Mouse (Mus musculus) C2C12 (cell line): ENCODE measurements around the gene Klhdc4.

Experiments used
- CEBPB ChIP-seq: IDR thresholded peaks from one replicate; pipeline ENCODE4 v1.6.1; 2011; ENCODE audit warnings: low read depth, mild to moderate bottlenecking, control low read depth, moderate library complexity
- CTCF ChIP-seq: IDR thresholded peaks from one replicate; pipeline ENCODE4 v1.5.1; 2011; ENCODE audit not compliant: control insufficient read depth, insufficient read depth, insufficient read length
- FOSL1 ChIP-seq: IDR thresholded peaks from one replicate; pipeline ENCODE4 v1.8.0; 2011; ENCODE audit warnings: mild to moderate bottlenecking, low read length; ENCODE audit not compliant: poor library complexity, insufficient read depth, severe bottlenecking
- MAX ChIP-seq: IDR thresholded peaks from one replicate; pipeline ENCODE4 v1.6.1; 2011; ENCODE audit warnings: mild to moderate bottlenecking, control low read depth
- MYOD1 ChIP-seq: IDR thresholded peaks from one replicate; pipeline ENCODE4 v1.6.1; 2011; ENCODE audit warnings: low read depth; ENCODE audit not compliant: control insufficient read depth, insufficient read length
- MYOG ChIP-seq: IDR thresholded peaks from one replicate; pipeline ENCODE4 v1.6.1; 2011; ENCODE audit not compliant: control insufficient read depth, insufficient read length; ENCODE audit errors: extremely low read depth
- USF1 ChIP-seq: IDR thresholded peaks from one replicate; pipeline ENCODE4 v1.6.1; 2011; ENCODE audit warnings: low read depth, mild to moderate bottlenecking, control low read depth, moderate library complexity

DNA sequence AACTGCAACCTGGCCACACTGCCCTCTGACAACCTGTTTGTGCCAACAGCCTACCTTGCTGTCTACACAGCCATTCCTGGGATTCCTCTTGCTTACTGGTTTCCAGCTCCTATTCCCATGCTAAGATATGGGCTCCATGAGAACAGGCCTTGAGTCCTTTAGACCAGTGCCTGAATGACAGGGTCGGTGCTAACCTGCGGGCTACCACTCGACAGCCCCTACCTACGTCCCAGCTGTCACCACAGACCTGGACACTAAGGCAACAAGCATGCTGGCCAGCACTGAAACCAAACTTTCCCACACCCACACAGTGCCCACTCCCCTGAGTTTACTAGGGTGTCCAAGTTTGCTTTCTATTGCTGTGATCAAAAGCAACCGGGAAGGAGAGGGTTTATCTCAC, 1.6 kb downstream of the Klhdc4 start:
- TF ChIP-seq CTCF: no peak
- TF ChIP-seq USF1: no peak
- no peak for TF ChIP-seq MYOG
- TF ChIP-seq MAX: no peak
- TF ChIP-seq MYOD1: no peak
- TF ChIP-seq FOSL1: no peak
- no peak for TF ChIP-seq CEBPB
